Mouse (Mus musculus) gastrocnemius, postnatal 25 days (tissue): ENCODE data around the gene Nudt3. TPM values are rescaled to one million over a fixed set of nuclear protein-coding genes. Genes with fewer than 3 reads are reported as not detected.

Experiments used
- DNase-seq: peaks from one replicate; pipeline ENCODE4 v3.0.0; 2022
- total RNA-seq, 2 experiments: library from RNA; stranded (reverse); gene quantifications; 1 replicate in 1 of 2; 2 replicates in 1 of 2; pipeline ENCODE4 v1.2.3; 2021

Gene Nudt3
- total RNA-seq, 2 experiments from 2014 or later = 201 to 245 TPM

DNA sequence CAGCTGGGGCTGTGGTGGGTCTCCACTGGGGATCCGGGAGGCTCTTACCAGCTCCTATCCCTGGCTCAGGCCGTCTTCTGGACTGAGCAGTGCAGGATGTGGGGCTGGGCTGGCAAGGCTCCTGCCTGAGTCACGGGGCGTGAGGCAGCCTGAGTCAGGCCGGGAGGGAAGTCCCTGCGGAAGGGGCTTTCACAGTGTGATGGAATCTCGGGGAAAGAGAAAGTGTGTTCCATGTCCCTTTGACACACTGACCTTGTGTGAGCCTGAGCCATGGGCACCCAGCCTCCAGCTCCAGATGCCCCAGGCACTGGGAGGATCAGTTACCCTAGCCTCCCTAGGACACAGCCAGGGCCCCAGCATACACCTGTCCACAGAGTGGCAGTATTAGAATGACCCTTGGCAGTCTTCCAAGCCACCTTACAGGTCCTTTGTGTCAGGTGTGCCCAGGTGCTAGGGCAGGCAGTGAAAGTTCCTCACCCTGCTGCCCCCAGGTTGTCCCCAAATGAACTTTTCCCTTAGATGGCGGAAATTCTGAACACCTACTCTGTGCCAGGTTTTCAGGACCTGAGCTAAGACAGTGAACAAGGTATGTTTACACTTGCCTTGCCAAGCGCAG is 75.9 kb downstream of the Nudt3 start:
- DNase-seq = peak; percentile 57

DNA sequence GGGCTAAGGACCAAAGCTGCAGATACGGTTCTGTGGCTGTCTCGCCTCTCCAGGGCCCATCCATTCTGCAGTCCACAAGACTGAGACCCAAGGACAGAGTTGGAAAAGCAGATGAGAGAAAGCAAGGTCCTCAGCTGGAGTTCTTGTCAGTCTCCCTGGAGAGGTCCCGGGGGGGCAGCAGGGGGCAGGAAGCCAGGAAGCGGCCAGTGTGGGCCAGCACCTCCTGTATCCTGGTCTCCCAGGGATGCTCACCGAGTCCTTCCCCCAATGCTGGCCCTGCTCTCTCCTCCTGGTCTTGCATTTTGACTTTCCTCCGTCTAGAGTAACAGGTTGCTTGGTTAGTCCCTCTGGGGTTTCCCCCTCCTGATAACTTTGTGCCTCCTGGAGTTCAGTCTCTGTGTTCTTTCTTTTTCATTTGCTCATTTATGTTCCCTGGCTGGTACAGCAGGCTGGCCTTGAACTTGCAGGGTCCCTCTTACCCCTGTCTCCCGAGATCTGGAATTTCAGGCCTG is 76.7 kb downstream of the Nudt3 start:
- no peak for DNase-seq

DNA sequence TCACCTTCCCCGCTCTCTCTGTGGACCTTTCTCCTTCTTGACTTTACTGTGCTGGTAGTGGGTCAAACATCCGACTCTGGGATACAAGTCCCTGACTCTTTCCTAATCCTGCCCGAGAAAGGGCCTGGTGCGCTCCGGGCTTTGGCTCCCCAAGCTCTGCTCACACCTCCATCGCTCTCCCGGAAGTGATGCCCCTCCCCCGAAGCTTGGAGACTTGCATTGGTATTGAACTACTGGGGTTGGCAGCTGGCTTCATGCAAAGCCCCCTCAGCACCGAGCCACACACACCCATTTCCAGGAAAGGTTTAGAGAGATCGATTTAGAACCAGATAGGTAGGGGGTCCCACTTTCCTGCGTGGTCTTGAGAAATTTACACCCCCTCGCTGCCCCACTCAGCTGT is 77.3 kb downstream of the Nudt3 start:
- no peak for DNase-seq

DNA sequence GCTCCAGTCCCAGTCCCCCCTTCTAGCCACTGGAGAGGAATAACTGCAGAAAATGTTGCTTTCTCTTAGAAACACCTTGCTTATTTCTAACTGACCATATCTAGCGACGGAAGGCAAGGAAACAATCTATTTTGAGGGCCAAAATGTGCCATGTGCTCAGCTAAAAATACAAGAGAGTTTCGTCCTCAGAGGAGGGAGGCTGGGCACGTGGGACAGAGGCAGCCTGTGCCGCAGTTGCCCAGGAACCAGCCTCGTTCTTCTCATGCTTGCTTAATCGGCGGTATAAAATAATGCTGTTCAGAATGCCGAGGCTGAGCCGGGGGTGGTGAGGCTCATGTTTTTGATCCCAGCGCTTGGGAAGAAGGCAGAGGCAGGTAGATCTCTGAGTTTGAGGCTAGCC is 78.7 kb downstream of the Nudt3 start:
- no peak for DNase-seq

DNA sequence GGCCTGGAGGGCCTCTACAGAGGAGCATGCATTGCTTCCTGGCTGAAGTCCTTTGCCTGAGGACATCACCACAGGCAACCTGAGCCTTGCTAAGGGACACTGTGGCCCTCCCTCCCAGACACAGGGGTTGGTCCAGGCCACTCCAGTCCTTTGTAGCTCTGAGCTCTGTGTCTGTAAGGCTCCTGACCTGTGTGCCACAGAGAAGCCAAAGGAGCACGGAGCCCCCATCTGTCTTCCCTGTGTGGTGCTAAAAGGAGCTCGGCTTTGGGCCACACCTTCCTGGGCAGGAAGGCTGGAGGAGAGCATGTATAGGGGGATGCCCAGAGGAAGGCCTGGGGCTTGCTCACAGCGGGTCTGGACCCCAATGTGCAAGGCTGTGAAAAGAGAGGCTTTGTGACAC is 81.3 kb downstream of the Nudt3 start:
- no peak for DNase-seq

DNA sequence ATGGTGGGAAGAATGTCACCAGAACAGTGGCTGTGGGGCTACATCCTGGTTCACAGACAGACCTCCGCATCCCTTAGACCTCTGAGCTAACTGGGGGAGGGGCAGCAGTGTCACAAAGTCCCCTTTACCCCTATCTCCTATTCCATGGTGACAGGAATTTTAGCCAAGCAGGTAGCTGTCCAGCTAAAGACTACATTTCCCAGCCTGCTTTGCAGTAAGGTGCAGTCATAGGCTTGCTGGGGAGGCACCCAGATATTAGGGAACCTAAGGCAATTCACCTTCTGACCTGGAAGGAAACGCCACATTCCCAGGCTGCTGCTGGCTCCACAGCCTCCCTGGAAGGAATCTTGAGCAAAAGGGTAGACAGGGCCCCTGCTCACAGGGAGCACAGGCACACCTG is 82.0 kb downstream of the Nudt3 start:
- DNase-seq = no peak

DNA sequence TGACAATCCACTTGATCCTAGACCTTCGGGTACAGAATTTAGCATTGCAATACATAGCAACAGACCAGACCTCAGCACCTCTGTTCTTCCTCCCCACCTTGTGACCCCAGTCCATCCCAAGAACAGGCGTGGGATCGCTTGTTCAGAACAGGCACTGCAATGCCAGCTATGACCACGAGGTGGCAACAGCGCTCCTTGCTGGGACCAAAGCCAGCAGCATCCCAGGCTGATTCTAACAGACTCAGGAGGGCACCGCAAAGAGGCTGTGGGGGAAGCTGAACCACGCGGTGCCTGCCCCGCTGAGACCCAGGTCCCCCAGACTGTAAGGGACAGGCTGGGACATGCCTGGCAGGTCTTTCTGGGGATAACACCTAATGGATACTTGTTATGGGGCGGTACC is 88.6 kb downstream of the Nudt3 start:
- peak; percentile 63 for DNase-seq

DNA sequence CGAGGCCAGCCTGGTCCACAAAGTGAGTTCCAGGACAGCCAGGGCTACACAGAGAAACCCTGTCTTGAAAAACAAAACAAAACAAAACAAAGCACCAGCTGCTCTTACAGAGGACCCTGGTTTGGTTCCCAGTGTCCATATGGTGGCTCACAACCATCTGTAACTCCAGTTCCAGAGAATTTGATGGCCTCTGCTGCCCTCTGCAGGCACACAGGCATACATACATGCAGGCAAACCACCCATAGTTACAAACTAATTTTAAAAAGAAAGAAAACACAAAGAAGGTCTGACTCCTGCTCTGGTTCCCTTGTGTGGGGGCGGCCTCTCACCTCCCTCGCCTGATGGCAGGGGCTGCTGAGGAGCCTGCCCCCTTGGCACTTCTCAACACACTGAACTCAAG is 89.9 kb downstream of the Nudt3 start:
- DNase-seq = no peak

DNA sequence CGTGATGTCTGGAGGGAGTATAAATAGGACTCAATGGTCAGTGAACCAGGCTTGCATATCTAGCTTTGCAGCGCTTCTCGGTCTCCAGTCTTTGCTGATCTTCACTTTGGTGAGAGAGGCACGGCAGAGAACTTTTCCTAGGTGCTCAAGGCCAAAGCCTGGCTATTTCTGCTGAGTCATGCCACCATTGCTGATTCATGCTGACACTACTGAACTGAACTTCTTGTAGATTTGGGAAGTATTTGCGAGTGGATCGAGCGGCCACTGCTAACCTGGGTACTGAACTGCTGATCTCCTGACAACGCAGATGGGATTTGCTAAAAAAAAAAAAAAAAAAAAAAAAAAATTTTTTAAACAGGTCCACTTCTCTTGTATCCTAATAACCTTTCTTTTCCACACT is 91.2 kb downstream of the Nudt3 start:
- no peak for DNase-seq

Other genes starting within 250 kb of the Nudt3 start
- gene Grm4, start 102.1 kb downstream of the Nudt3 start, total RNA-seq = under 1 TPM; 0.08 to 0.24 TPM
- gene Hmga1, start 67.0 kb downstream of the Nudt3 start, total RNA-seq = 10 to 100 TPM; 24.6 to 24.7 TPM
- gene AI413582, start 57.7 kb downstream of the Nudt3 start, total RNA-seq = 1 to 10 TPM; 2.5 to 2.9 TPM
- not detected for gene RPS10-NUDT3, start 11.7 kb upstream of the Nudt3 start, total RNA-seq
- gene Rps10, start 13.2 kb upstream of the Nudt3 start, total RNA-seq = 100 to 1,000 TPM; 325 to 356 TPM
- under 1 TPM; 0.20 to 0.21 TPM for gene Pacsin1, start 32.0 kb upstream of the Nudt3 start, total RNA-seq
- gene Spdef, start 105.5 kb upstream of the Nudt3 start, total RNA-seq = under 1 TPM in 1 of 2 experiments, not detected in 1; 0.26 TPM
- 100 to 1,000 TPM; 125 to 149 TPM for gene D17Wsu92e, start 197.2 kb upstream of the Nudt3 start, total RNA-seq
- 10 to 100 TPM; 62.8 to 63.4 TPM for gene Snrpc, start 214.7 kb upstream of the Nudt3 start, total RNA-seq
- 10 to 100 TPM; 21.5 to 24.4 TPM for gene Uhrf1bp1, start 232.9 kb upstream of the Nudt3 start, total RNA-seq